Mouse (Mus musculus) left cerebral cortex, postnatal 25 days (tissue): Measurements from ENCODE around the gene Sox6. TPM values are rescaled to one million over a fixed set of nuclear protein-coding genes. Genes with fewer than 3 reads are reported as not detected.
"Not testable (repeated sequence)": the region's sequence is repeated elsewhere in the genome, so short reads cannot be mapped to it uniquely, and the experiment has no call there.

Experiments used
- DNase-seq, 2 experiments: peaks; one replicate each; pipeline ENCODE4 v3.0.0; 2022; ENCODE audit warnings: low spot score in 2 of 2, mixed read lengths in 1 of 2
- intact Hi-C: fragments of 180-260 bp; cut with DNase I; formaldehyde crosslinking; loops from one replicate; pipeline ENCODE4 v1.15.1; 2025
- total RNA-seq, 2 experiments: library from RNA; stranded (reverse); gene quantifications; 2 replicates each; pipeline ENCODE4 v1.2.3; 2021

Sox6 gene
- total RNA-seq, result 10 to 100 TPM; 25.7 to 33.0 TPM

DNA sequence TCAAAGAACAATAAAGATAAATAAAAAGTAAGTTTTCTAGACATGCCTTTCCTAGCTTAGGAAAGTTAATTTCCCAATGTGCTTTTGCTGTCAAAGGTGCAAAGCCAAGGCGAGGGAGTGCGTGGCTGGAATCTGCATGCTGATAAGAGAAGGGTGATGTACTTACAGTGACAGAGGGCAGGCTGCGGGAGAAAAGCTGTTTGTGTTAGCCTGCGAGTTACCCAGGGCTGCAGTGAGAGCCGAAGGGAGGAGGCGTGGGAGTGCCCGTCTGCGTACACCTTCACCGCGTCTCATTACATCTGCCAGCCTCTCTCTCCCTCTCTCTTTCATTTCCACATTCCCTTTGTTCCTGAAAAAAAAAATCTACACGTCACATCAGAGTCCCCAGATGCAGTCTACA is at the start of gene Sox6:
TSS of gene Sox6 (minus strand) at position 286 of the 400 bp plus-strand sequence.
- intact Hi-C loops, result no loop called here
- DNase-seq, result peak in 1 of 2 experiments; percentile 10

DNA sequence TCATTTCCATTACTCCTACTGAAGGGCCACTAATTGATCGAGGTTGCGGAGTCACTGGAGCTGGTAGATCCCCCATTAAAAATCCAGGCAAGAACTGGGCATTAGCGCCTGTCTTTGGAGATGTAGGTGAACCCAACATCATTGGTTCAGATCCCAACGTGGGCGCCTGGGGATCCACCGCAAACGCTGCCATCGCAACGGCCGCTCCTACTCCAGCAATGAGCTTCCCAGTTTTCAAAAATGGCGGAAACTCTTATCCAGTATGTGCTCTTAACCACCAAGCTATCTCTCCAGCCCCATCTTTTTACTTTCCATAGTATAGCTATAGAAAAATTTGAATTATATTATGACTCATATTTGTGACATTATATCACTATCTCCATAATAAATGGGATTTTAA is 45.8 kb upstream of the Sox6 start, which contains the start of gene Gm4353:
TSS of gene Gm4353 (minus strand) at position 270 of the 400 bp plus-strand sequence.
- intact Hi-C loops, DNase-seq: not testable (repeated sequence)

DNA sequence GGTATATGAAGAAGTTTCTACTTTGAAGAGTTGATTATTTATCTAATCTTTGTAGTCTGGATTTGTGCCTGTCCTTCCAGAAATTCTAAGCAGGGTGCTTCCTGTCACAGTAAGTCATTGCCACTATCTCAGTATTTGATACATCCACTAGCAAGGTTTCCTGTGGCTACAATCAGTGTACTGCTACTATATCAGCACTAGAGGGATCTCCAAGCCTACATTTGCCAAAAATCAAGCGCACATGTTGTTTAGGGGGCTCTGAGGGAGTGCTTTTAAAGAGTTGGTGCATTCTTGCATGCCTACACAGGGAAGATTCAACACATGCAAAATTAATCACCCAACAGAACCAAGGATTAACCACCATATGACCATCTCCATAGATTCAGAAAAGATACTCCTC is 22.1 kb upstream of the Sox6 start:
- no peak for DNase-seq
- intact Hi-C loops, result no loop called here

DNA sequence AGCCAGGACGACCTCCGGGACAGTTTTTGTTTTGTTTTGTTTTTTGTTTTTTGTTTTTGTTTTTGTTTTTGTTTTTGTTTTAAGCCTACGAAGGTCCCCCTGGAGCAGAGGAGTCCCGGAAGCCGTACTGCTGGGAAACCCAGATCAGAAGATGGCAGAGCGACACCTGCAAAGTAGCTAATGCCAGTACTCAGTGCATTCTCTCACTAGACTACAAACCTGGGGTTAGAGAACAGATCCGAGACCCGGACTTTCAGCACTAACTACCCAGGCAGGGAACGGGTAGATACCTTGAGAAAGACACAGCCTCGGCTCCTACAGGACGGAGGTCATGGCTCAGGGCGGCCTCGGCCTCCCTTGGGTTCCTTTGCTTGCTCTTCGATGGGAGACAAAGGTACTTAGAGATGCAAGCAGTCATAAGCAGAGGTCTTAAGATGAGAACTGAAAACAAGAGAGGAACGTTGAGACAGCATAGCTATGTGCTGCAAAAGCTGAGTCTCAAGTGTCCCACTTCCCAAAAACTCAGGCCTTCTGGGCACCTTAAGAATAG is 1.9 kb upstream of the Sox6 start:
- intact Hi-C loops, result loop anchor here (2.0 to 5.0 kb wide), 2 partner anchors 1118 to 1168 kb away; no protein-coding TSS in a partner anchor
- DNase-seq, result no peak

DNA sequence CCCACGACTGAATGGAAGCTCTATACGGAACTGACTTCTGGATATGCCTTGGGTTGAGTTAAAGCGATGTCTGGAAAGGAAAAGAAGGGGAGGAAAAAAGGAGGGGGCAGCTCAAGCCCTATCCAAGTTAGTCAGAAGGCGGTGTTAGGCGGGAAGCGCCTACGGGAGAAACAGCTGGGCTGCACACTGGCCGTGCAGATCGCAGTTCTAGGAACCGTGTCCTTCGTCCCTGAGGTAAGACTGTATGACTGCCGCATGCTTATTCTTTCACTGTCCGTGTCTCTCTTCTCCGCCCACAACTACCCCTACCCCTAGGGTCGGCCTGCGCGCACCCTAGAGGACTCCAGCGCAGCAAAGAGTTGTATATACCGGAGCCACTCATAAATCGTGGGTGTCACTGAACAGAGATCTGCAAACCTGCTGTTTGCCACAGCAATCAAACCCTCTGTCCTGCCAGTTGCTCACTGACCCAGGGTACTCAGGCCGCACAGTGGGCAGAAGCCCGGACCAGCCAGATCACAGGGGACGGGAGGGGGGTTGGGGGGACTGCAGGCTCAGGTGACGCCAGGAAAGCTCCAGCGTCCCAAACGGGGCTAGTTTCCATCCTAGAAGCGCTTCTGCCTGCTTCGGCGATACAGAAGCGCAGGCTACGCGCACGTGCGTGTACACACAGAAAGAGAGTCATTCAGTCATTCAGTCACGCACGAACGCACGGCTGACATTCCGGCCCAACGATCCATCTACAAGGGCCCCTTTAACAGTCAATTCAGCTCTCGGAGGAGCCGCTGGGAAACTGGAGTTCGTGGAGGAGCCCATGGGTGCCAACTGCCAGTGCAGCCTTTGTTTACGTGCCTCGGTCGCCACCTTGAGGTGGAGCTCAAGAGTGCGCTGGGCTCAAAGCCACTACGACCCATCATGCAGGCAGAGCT is 1.2 kb upstream of the Sox6 start:
- intact Hi-C loops, result loop anchor here (2.0 to 5.0 kb wide), 2 partner anchors 1117 to 1168 kb away; no protein-coding TSS in a partner anchor
- DNase-seq, result peak; percentile 88 to 93

DNA sequence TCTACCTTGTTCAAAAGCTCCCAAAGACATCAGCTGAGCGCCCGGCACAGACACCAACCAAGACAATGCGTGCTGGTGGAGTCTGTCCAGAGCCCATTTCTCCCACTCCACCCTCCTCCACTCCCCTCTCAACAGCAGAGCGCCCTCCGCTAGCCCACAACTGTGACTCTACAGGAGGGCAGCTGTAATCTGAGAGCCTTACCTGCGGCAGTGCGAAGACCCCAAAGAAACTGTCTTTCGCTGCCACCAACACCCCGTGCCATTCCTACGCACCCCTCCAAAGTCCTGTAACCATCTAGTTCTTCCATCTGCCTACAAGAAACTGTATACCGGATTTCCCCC is 571 bp upstream of the Sox6 start, which contains the start of gene 1110004F10Rik:
TSS of gene 1110004F10Rik (plus strand) at position 202 of the 342 bp plus-strand sequence.
- DNase-seq, result no peak
- intact Hi-C loops, result no loop called here

DNA sequence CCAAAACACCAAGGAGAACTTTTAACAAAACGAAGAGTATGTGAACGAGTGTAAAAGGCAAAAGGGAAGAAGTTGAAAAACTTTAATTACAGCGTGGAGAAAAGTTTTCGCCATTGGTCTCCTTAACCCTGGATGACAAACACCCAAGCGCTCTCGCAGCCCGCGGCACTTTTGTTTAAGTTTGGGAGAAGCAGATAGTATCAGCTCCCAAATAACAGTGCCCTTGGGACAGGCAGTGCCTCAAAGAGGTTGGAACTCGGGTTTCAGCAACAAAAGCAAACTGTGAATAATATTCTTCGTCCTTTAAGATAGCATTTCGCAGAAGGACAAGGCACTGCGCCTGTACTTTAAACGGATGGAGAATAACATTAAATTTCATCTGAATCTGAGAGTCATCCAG is 572 bp downstream of the Sox6 start:
- intact Hi-C loops, result no loop called here

DNA sequence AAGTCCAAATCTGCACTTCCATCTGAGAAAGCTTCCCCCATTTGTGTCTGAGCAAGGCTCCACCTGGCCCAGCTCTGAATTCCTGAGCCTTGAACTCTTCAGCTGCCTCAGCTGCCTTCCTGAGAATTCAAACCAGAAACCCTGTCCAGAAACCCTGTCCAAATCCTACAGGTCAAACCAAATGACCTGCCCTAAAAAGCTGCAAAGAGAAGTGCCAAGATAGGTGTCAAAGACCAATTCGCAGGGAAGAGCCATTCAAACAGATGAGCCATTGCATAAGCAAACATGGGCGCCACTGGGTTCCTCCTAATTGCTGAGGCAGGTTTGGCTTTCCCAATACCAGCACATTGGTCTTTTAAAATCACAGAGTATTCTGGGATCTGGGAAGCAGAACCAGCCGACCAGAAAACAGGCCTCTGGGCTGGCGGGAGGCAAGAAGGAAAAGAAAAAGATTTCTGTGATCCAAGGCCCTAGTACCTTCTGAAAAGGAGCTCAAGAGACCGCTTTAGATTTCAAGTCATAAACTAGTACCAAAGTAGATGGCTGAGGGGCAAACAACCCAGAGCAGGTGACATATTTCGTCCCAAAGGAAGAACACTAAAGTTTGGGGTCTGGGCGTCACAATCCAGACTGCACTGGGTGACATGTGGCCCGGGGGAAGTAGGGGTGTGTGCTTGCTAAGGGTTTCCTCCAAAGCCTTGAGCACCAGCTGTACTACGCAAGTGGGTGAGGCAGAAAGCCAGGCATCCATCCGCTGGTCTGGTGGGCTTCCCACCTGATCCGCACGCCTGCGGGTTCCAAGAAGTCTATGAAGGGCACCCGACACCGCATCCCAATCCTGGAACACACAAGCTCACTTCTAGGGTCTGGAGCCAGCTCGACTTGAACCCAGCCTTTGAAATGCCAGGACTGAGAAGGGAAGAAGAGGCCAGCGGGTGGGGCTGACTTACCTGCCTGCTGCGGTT is 1.7 kb downstream of the Sox6 start:
- intact Hi-C loops, result loop anchor here (1.0 kb wide), 1 partner anchor 823 kb away; no protein-coding TSS in a partner anchor

More for the DNA sequence above, 572 bp downstream of the Sox6 start:
- no peak for DNase-seq

DNA sequence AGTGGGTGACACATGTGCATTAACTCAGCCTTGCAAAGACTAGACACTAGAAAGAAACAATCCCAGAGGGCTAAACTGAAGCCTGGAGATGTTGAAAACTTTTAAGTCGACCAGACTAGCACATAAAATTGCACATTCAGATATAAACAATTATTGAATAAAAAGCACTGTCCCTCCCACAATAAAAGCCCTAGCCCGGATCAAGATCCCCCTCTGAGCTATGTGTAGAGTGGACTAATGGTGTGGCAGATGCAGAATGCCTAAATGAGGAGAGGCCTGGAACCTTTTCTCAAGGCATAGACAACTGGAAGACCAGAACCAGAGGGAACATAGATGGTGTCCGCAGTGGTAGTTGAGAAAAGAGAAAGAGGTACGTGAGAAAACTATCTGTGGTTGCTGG is 3.1 kb downstream of the Sox6 start:
- intact Hi-C loops, result loop anchor here (2.0 kb wide), 1 partner anchor 369 kb away; no protein-coding TSS in a partner anchor
- DNase-seq, result no peak

More for the DNA sequence above, 1.7 kb downstream of the Sox6 start:
- no peak for DNase-seq

DNA sequence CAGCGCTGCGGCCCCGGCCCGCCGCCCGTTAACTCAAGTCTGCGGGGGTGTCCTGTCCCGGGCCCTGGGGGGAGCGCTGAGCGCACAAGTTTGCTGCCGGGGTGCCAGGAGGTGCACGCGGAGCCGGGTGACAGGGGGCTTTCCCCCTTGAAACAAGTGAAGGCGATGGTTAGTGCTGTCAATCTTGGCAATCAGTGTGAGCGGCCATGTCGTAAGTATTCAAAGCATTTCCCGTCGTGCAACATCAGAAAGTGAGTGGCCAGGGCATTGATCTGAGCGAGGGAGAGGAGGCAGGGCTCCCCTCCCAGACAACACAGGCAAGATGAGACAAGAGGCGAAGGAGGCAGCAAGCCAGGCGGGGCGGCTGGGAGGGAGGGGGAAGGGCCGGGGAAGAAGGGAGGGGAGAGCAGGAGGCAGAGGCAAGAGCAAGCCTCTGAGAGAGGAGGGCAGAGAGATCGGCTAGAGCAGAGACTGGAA is 4.3 kb downstream of the Sox6 start:
- peak in 1 of 2 experiments; percentile 42 for DNase-seq
- intact Hi-C loops, result loop anchor here (2.0 to 5.0 kb wide), 3 partner anchors 207 to 667 kb away; no protein-coding TSS in a partner anchor

DNA sequence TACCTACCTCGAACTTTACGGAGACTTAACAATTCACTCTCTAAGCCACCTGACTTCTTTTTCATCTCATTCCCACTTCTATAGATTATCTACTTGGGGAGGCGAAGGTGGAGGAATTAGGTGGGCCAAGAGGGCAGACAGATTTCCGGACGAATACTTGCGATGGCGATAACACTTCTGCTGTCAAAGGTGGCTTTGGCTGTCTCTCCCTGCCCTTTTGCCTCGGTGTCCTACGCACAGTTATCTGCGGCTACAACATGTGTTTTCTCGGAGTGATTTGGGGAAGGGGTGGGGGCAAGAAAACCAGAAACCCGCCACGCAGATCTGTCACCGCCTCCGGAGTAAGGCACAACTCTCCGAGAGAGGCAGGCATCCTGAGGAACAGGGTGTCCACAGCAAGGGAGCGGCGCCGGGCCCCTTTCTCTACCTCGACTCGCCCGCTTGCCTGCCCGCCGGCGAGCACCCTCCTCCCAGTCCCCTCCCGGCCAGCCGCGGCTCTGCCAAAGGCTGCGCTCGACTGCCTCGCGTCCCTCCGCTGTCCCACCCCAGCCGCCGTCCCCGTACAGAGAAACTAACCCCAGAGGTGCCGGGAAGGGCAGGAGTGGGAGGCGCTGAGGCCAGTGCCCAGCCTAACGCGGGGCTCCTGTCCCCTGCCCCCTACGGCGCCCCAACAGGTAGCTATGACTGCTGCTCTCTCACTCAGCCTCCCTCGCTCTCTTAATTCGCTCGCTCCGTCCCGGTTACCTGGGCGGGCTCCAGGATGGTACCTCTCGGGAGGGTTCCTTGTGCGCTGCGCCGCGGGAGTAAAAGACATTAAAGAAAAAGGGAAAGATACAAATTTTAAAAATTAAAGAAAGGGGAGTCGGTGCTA is 5.0 kb downstream of the Sox6 start:
- DNase-seq, result peak in 1 of 2 experiments; percentile 28
- intact Hi-C loops, result loop anchor here (2.0 to 5.0 kb wide), 3 partner anchors 206 to 666 kb away; no protein-coding TSS in a partner anchor

DNA sequence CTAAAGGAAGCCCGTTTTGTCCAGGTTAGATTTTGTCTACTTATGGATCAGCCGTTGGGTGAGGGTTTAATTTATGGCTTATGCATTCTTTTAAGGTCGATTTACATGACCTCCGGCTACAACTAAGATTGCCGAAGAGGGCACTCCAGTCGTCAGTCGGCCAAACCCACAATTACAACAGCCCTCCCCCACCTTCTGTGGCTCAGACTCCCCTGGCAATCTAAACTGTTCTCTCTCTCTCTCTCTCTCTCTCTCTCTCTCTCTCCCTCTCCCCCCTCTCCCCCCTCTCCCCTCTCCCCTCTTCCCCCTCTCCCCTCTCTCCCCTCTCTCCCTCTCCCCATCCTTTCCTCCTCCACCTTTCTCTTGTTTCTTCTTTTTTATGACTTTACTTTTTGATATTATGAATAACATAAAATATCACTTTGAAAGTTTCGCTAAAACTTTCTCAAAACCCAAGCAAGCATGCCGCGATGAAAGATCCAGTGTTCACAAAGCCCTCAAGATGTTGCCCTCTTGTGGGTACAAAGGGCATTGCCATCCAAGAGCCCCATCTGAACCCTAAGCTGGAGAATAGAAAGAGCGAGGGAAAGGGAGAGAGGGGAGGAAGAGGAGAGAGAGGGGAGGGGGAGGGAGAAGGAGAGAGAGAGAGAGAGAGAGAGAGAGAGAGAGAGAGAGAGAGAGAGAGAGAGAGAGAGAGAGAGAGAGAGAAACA is 5.8 kb downstream of the Sox6 start:
- peak; percentile 68 to 82 for DNase-seq
- intact Hi-C loops, result loop anchor here (5.0 kb wide), 2 partner anchors 205 to 665 kb away; no protein-coding TSS in a partner anchor

DNA sequence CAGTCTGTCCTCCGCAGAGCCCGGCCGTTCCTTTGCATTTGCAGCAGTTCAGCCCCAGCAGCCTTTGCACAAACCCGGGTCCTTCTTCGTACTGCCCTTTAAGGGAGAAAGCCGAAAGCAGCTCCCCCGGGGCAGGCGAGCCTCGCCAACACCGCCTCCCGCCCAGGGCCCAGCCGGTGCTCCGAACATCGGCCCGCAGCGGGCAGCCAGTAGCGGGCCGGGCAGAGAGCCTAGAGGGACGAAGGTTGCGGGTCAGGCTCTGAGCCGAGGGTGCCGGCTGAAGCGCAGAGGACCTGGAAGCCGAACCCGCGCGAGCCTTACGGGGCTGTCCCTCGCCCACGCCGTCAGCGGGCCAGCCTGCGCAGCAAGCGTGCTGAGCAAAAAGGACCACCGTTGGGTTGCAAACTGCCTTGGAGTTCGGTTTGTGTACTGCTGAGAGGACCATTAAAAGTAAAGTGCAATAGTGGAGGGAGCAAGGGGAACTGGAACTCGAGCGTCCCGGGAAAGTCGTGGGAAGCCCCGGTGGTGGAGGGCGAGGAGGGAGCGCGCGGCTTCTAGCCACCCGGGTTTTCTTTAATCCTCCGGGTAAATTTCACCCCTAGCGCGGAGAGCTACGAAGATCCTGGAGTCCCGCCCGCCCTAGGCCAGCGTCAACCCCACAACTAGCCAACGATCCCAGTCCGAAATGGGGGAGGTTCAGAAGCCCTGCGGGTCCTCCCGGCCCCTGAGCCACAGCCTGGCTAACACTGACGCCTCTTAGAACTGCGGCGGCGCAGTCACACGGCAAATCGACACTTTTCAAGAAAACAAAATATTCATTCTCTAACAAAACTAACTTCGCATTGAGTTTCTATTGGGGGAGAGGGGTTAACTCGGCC is 6.6 kb downstream of the Sox6 start:
- peak in 1 of 2 experiments; percentile 8 for DNase-seq
- intact Hi-C loops, result loop anchor here (5.0 kb wide), 2 partner anchors 205 to 665 kb away; no protein-coding TSS in a partner anchor

DNA sequence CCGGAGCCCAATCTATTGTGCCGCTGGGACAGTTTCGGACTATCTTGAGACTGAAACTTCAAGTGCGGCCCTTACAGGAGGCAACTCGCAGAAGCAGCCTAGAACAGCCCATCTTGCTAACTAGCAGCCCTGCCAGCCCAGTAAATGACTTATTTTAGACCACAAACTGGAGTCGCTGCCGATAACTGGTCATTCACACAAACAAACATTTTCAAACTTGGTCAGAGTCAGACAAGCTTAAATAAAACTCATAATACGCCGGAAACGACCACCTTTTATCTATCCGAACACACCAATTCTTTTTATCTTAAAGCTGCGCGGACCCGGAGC is 7.2 kb downstream of the Sox6 start:
- intact Hi-C loops, result loop anchor here (5.0 kb wide), 2 partner anchors 204 to 664 kb away; no protein-coding TSS in a partner anchor
- DNase-seq, result no peak

DNA sequence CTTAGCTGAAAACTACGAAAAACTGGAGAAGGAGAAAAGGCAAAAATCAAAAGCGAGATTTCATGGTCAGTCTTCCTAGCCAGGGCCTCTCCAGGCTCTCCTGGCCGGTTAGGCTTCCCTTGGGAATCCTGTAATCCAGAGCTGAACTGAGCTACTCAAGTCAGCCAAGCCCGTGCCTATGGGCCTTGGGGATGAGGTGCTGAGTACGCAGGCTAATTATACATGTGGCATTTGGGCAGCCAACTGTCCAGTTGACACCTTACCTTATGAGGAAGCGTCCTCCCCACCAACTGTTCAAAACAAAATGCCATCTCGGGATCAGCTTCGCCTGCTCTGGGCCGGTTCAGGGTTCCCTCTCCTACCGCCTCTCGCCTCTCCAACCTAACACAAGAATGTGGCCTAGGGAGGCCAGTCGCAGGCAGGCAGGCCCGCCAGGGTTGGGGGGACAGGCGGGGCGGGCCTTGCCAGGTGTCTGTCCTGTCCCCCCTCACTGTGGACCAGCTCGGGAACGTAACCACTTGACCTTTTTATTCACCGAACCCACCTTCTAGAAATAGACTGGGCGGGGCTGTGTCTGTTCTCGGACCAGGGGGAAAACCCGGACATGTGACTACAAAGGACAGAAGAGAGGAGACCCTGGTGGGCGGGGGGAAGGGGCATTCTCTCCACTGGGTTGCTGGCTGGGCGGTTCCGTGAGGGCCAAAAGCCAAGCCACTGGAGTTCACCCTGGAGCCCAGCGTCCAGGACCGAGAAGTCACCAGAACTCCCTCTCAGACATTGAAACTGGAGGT is 7.8 kb downstream of the Sox6 start:
- no peak for DNase-seq
- intact Hi-C loops, result loop anchor here (5.0 kb wide), 2 partner anchors 203 to 663 kb away; no protein-coding TSS in a partner anchor

DNA sequence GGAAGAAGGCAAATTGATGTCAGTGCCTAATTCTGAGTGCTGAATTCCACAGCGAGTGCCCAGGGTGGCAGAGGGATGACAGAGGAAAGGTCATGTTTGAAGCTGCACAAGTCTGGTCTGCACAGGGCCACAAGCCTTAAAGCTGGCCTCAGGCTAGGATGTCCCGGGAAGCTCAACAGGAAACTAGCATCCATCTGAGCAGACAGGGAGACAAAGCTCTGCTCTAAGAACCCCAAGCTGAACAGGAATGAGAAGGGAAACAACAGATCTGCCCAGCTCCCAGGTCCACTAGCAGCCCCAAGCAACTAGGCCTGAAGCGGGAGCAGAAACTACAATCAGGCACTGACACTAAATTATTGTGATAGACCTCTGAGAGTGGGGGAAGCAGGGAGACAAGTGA is 8.6 kb downstream of the Sox6 start:
- DNase-seq, result no peak
- intact Hi-C loops, result loop anchor here (5.0 kb wide), 2 partner anchors 203 to 663 kb away; no protein-coding TSS in a partner anchor
